Mouse (Mus musculus) olfactory bulb, adult 2 months (tissue): ENCODE data around the gene Ppm1a. TPM values are rescaled to one million over a fixed set of nuclear protein-coding genes. Genes with fewer than 3 reads are reported as not detected.

Experiments
- H3K27ac ChIP-seq: fragments of 200-500 bp; 2 replicates; pipeline ENCODE4 v1.5.1; 2012; ENCODE audit warnings: low read depth, low read length; ENCODE audit not compliant: insufficient read depth
- H3K4me1 ChIP-seq: fragments of 200-500 bp; 2 replicates; pipeline ENCODE4 v1.6.1; 2012; ENCODE audit warnings: low read length; ENCODE audit not compliant: control insufficient read depth, insufficient read depth
- H3K4me3 ChIP-seq: fragments of 200-500 bp; 2 replicates; pipeline ENCODE4 v1.5.1; 2012; ENCODE audit warnings: mild to moderate bottlenecking, low read depth, low read length, moderate library complexity; ENCODE audit not compliant: insufficient read depth
- CTCF ChIP-seq: fragments of 200-500 bp; IDR thresholded peaks from 2 replicates; pipeline ENCODE4 v1.5.1; 2012; ENCODE audit warnings: low read depth, mild to moderate bottlenecking, low read length, moderate library complexity; ENCODE audit not compliant: insufficient read depth
- POLR2A ChIP-seq: fragments of 200-500 bp; IDR thresholded peaks from 2 replicates; pipeline ENCODE4 v1.6.1; 2012; ENCODE audit warnings: mild to moderate bottlenecking, low read depth, low read length, moderate library complexity; ENCODE audit not compliant: insufficient read depth
- WGBS: fragments of 180-500 bp; shearing (Covaris S2); methylation state at CpG from one replicate; pipeline ENCODE4 v1.1.7; 2018; 5-methylcytosine and 5-hydroxymethylcytosine counted together
- polyA plus RNA-seq: library from polyadenylated mRNA; stranded (reverse); fragments of >200 nt; gene quantifications from 2 replicates; pipeline ENCODE4 v1.2.4, GENCODE M21; 2012; ENCODE audit warnings: low replicate concordance; ENCODE audit not compliant: missing spikeins, insufficient read depth, insufficient read length

The Ppm1a gene
- polyA plus RNA-seq, 1 experiment = 406 TPM

DNA sequence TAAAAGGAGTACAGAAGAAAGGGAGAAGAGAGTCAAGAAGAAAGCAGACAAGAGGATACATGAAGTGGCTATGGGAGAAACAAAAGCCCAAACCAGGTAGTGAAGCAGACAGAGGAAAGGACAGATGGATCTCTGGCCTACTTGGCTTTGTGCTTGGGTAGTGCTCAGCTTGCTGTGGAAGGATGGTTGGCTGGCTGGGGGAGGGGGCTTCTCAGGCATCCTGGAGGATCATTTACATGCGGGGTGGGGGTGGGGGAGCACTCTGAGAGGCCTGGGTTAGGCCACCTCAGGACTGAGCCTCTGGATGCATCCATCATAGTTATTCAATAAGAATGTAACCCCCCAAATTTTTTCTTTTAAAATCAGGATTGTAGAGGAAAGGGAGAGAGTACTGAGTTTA, 341 bp downstream of the Ppm1a start:
- Histone ChIP-seq H3K4me3 (no peak overlapping the region), H3K4me1 (no peaks in the 10 kb centered on the region), H3K27ac (no peak overlapping the region)
- WGBS = 42% methylated on average over 1 of the region's 1 CpGs
- TF ChIP-seq POLR2A (no peak), CTCF (no peak)

DNA sequence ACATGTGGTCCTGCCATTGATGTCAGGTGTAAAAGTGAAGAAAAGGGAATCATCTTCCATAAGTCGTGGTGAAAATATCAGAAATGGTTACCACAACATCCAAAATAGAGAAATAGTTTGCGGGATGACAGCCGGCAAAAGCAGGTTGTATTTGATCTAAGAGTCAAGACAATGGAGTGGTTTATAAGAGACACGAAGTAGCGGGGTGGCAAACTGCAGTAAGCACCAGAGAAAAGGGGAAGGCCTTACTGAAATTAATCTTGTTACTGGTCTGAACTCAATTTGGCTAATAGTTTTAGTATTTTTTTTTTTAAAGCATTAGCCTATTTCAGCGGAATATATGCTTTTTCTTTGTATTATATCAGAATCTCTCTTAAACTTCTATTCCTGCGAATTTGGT, 2.7 kb downstream of the Ppm1a start:
- H3K4me1 ChIP-seq = no peaks in the 10 kb centered on the region
- no peak overlapping the region for H3K4me3 ChIP-seq
- H3K27ac ChIP-seq = 0 out of 2 replicates have a peak overlapping the region, but pooled peaks have one; percentile 7
- TF ChIP-seq CTCF = no peak
- no peak for TF ChIP-seq POLR2A
- WGBS = 5% methylated on average over 7 of the region's 7 CpGs

DNA sequence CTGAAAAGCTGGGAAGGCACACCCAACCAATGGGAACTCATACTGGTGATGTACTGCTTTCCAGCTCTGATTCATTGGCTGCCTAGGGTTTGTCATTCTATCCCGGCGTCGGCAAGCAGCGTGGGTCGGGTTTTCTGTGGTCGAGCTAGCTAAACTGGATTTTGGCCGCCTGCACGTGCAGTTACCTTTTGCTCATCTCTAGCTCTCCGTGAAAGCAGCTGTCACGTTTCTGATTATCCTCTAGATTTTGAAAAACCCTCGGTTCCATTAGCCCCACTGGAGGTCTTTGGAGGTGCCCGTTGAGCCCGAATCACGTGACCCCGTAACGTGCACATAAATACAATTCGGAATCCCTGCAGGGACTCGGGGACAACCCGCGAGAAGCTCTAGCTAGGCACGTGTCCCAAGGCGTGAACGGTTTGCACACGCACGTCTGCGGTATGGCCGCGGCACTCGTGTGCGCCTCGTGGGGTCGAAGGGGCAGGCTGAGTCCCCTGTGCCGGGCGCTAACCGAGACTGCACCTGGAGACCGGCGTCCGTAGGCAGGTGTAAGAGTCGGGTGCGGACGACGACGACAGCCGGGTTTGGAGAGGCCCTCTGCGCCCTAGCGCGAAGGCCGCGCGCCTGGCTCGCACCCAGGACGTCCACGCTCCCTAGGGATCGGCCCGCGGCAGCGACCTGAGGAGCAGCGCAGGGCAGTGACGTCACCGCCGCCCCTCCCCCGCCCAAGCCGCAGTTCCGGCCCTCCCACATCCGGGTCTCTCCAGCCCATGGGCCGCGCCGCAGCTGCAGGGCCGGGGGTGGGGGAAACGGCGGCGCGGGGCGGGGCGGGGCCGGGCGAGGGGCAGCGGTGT, 3.3 kb downstream of the Ppm1a start:
- peak; percentile 86 for TF ChIP-seq POLR2A
- no peak for TF ChIP-seq CTCF
- Histone ChIP-seq H3K4me1 (no peaks in the 10 kb centered on the region), H3K27ac (peak overlapping the region; percentile 97), H3K4me3 (peak overlapping the region; percentile 99)
- under 1% methylated on average over 76 of the region's 78 CpGs for WGBS

GRCm38 (mm10) chr12:72761230-72761648, 4.0 kb downstream of the Ppm1a start:
- TF ChIP-seq CTCF = no peak
- TF ChIP-seq POLR2A = peak; percentile 47; the same call in 1 of the 2 replicates
- peak overlapping the region; percentile 97 for H3K4me3 ChIP-seq
- H3K27ac ChIP-seq = peak overlapping the region; percentile 58; the same call in 1 of the 2 replicates
- no peaks in the 10 kb centered on the region for H3K4me1 ChIP-seq
- 1% methylated on average over 69 of the region's 71 CpGs for WGBS

- whole genome bisulfite sequencing = under 1% methylated on average over 43 of the region's 43 CpGs
- Histone ChIP-seq H3K4me3 (peak overlapping the region; percentile 97), H3K27ac (peak overlapping the region; percentile 58; the same call in 1 of the 2 replicates), H3K4me1 (no peaks in the 10 kb centered on the region)
- TF ChIP-seq POLR2A = no peak; the same call in 1 of the 2 replicates
- TF ChIP-seq CTCF = no peak
Observed at GRCm38 (mm10) chr12:72761649-72762261, 4.5 kb downstream of the Ppm1a start.

- no peak overlapping the region for H3K4me3 ChIP-seq
- H3K27ac ChIP-seq = no peak overlapping the region
- TF ChIP-seq POLR2A = no peak
- no peak for TF ChIP-seq CTCF
- no peaks in the 10 kb centered on the region for H3K4me1 ChIP-seq
- 21% methylated on average over 1 of the region's 1 CpGs for WGBS
Observed at GRCm38 (mm10) chr12:72762502-72762901, 5.2 kb downstream of the Ppm1a start.

DNA sequence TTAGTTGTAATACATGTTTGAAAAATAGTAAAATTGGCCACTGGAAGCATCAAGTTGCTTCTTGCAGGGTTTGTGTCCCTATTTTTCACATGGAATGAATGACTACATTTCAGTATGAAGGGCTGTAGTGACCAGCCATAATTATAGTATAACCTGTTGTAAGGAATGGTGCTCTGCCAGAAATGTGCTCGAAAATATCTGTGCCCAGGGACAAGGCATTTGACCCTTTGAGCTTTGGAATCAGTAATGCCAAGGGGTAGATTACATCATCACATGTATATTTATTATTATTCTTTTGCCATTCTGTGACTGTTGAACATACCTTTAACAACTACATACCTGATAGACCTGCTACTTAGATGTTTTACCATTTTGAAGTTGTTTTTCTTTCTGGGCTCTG, 5.9 kb downstream of the Ppm1a start:
- no peak overlapping the region for H3K4me3 ChIP-seq
- 24% methylated on average over 1 of the region's 1 CpGs for WGBS
- no peaks in the 10 kb centered on the region for H3K4me1 ChIP-seq
- no peak for TF ChIP-seq CTCF
- no peak for TF ChIP-seq POLR2A
- no peak overlapping the region for H3K27ac ChIP-seq

GRCm38 (mm10) chr12:72767809-72768208, 10.6 kb downstream of the Ppm1a start:
- 73% methylated on average over 6 of the region's 6 CpGs for WGBS
- H3K4me1 ChIP-seq = peaks cover 6% of the 10 kb centered on the region
- no peak overlapping the region for H3K27ac ChIP-seq

GRCm38 (mm10) chr12:72768230-72768629, 11.0 kb downstream of the Ppm1a start:
- Histone ChIP-seq H3K27ac (no peak overlapping the region), H3K4me1 (peaks cover 6% of the 10 kb centered on the region), H3K4me3 (no peak overlapping the region)
- 86% methylated on average over 2 of the region's 2 CpGs for WGBS
- TF ChIP-seq CTCF (no peak), POLR2A (no peak)

More at GRCm38 (mm10) chr12:72767809-72768208, 10.6 kb downstream of the Ppm1a start:
- no peak for TF ChIP-seq CTCF
- TF ChIP-seq POLR2A = no peak
- no peak overlapping the region for H3K4me3 ChIP-seq
